8 mouse cellular contexts compared by ENCODE assay signal in the genomic region with DNA sequence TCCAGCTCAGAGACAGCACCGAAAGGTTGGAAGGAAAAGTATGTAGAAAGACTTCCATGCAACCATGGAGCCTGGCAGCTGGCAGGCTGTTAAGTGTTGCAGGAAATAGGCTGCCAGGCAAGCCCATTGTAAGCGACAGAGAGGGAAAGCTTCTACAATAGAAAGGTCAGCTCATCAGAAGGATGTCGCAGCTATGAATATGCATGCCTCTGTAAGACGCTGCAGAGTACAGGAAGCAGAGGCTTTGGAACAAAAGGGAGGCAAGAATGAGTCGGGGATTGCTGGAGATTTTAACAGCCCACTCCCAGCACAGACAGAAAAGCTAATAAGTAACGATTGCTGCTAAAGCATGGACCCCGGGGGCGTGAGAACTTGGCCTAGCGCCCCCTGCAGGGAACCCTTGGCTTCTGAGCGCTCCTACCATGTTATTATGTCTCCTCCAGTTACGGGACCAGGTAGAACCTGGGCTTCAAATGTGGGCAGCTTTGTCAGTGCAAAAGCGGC. TPM values are rescaled to one million over a fixed set of nuclear protein-coding genes. Genes with fewer than 3 reads are reported as not detected.
DNase-seq lines count a peak whose midpoint lies in the region; ATAC-seq and TF ChIP-seq lines count a peak whose summit lies in the region.

No protein-coding gene starts in this region.

- H3K27ac ChIP-seq in hindbrain, embryonic 13.5 days, result peak overlapping the region; percentile 74
- H3K27ac ChIP-seq in stomach, postnatal 0 days (replicated peaks), result no peak overlapping the region

- peak; percentile 48 for TF ChIP-seq CTCF in stomach, postnatal 0 days (IDR thresholded peaks at IDR 0.05; ENCODE audit: low read depth)

- TF ChIP-seq EP300 in stomach, postnatal 0 days (optimal IDR thresholded peaks at IDR 0.05), result no peak

- H3K27me3 ChIP-seq in hindbrain, embryonic 13.5 days, result no peaks in the 10 kb centered on the region
- no peaks in the 10 kb centered on the region for H3K27me3 ChIP-seq in stomach, postnatal 0 days (ENCODE audit: control insufficient read depth, insufficient read depth, low read length)

- H3K36me3 ChIP-seq in hindbrain, embryonic 13.5 days, result no peaks in the 10 kb centered on the region
- H3K36me3 ChIP-seq in stomach, postnatal 0 days (ENCODE audit: control insufficient read depth, insufficient read depth, low read length), result no peaks in the 10 kb centered on the region

- peak; percentile 55 for DNase-seq in adrenal gland, postnatal 14 days
- no peak for DNase-seq in adrenal gland, adult 2 months
- DNase-seq in right cerebral cortex, adult 18-20 months, result peak; percentile 25
- no peak for DNase-seq in right cerebral cortex, adult 2 months (ENCODE audit: low spot score in 2 of 2)
- DNase-seq in lung, postnatal 4 days, result peak; percentile 38 to 46
- DNase-seq in stomach, postnatal 0 days (ENCODE audit: low spot score), result no peak
- DNase-seq in ovary, postnatal 10 days (ENCODE audit: low spot score), result no peak

- H3K4me3 ChIP-seq in hindbrain, embryonic 13.5 days, result no peak overlapping the region
- H3K4me3 ChIP-seq in stomach, postnatal 0 days (ENCODE audit: low read depth, low read length), result no peak overlapping the region

- no peaks in the 10 kb centered on the region for H3K9me3 ChIP-seq in hindbrain, embryonic 13.5 days
- H3K9me3 ChIP-seq in stomach, postnatal 0 days (ENCODE audit: control insufficient read depth, low read length), result no peaks in the 10 kb centered on the region

- peak; percentile 66 for ATAC-seq in hindbrain, embryonic 13.5 days (ENCODE audit: low FRiP score)
- no peak for ATAC-seq in stomach, postnatal 0 days (ENCODE audit: low FRiP score, low TSS enrichment)

- H3K4me1 ChIP-seq in hindbrain, embryonic 13.5 days (replicated peaks), result peaks cover 33% of the 10 kb centered on the region
- 0 out of 2 replicates have a peak, but pooled peaks cover 2% of the 10 kb centered on the region for H3K4me1 ChIP-seq in stomach, postnatal 0 days (replicated peaks; ENCODE audit: control insufficient read depth, insufficient read depth)

- H3K4me2 ChIP-seq in hindbrain, embryonic 13.5 days, result peak overlapping the region; percentile 44
- peak overlapping the region; percentile 18; the same call in 1 of the 2 replicates for H3K4me2 ChIP-seq in stomach, postnatal 0 days (replicated peaks; ENCODE audit: low read depth)

- 7% methylated on average over 12 of the region's 12 CpGs for WGBS in hindbrain, embryonic 13.5 days
- WGBS in stomach, postnatal 0 days, result 26% methylated on average over 12 of the region's 12 CpGs

- H3K9ac ChIP-seq in hindbrain, embryonic 13.5 days, result peak overlapping the region; percentile 36; the same call in 1 of the 2 replicates
- H3K9ac ChIP-seq in stomach, postnatal 0 days (ENCODE audit: low read length), result no peak overlapping the region

RNA-seq across cellular contexts. Expression of a gene that starts 23.1 kb away (rescaled TPM):
- total RNA-seq in adrenal gland, postnatal 14 days (2021), result 19.3 and 24.9 TPM in 2 replicates
- total RNA-seq in adrenal gland, adult 2 months (2021), result 10 to 100 TPM; 25.7 to 35.6 TPM
- polyA plus RNA-seq in adrenal gland, adult 2 months (2012; rRNA removed), result 22.7 and 23.3 TPM in 2 replicates
- 15.6 and 17.0 TPM in 2 replicates for polyA plus RNA-seq in hindbrain, embryonic 13.5 days (2015; fragmentation: Nextera tagmentation; extraction: Ambion mirVana)
- polyA plus RNA-seq in stomach, postnatal 0 days (2015; fragmentation: Nextera tagmentation; extraction: Ambion mirVana), result 3.2 and 4.4 TPM in 2 replicates

RNA-seq across cellular contexts. Expression of a gene that starts 41.2 kb away (rescaled TPM):
- total RNA-seq in adrenal gland, postnatal 14 days (2021), result not detected in 2 replicates
- total RNA-seq in adrenal gland, adult 2 months (2021), result not detected
- not detected in 2 replicates for polyA plus RNA-seq in adrenal gland, adult 2 months (2012; rRNA removed)
- polyA plus RNA-seq in hindbrain, embryonic 13.5 days (2015; fragmentation: Nextera tagmentation; extraction: Ambion mirVana), result 0.21 TPM in 1 of 2 replicates, not detected in the other
- not detected in 2 replicates for polyA plus RNA-seq in stomach, postnatal 0 days (2015; fragmentation: Nextera tagmentation; extraction: Ambion mirVana)

Comparison
In these comparisons a context has a peak if more than half of its experiments do, and no peak if none do; other contexts are left out.
1. DNase-seq: peak in adrenal gland, postnatal 14 days (single experiment), right cerebral cortex, adult 18-20 months (single experiment) and lung, postnatal 4 days (2 of 2); none in adrenal gland, adult 2 months (single experiment), right cerebral cortex, adult 2 months (0 of 2), stomach, postnatal 0 days (single experiment) and ovary, postnatal 10 days (single experiment).